Mouse (Mus musculus) liver, embryonic 11.5 days (tissue): ENCODE measurements around the gene Sypl. TPM values are rescaled to one million over a fixed set of nuclear protein-coding genes. Genes with fewer than 3 reads are reported as not detected.

Source experiments
- ATAC-seq: fragments of 200-750 bp; cut with Nextera tagmentation; replicated peaks from 2 replicates; pipeline ENCODE4 v1.8.0; 2017; ENCODE audit warnings: moderate number of reproducible peaks, mild to moderate bottlenecking, moderate TSS enrichment, moderate library complexity; ENCODE audit not compliant: low FRiP score
- DNase-seq: peaks from one replicate; pipeline ENCODE4 v3.0.0-alpha.2; 2017; ENCODE audit warnings: low spot score
- H3K27ac ChIP-seq: fragments of 300-500 bp; sonication (generic); 2 replicates; pipeline ENCODE4 v1.5.1; 2014; ENCODE audit warnings: mild to moderate bottlenecking, low read depth, low read length, control low read depth
- H3K27me3 ChIP-seq: fragments of 300-500 bp; sonication (generic); replicated peaks from 2 replicates; pipeline ENCODE4 v1.6.1; 2014; ENCODE audit warnings: low read length, mixed read lengths; ENCODE audit not compliant: control insufficient read depth, insufficient read depth
- H3K36me3 ChIP-seq: fragments of 300-500 bp; sonication (generic); 2 replicates; pipeline ENCODE4 v1.6.1; 2014; ENCODE audit warnings: mild to moderate bottlenecking, low read length, moderate library complexity, mixed read lengths; ENCODE audit not compliant: control insufficient read depth, insufficient read depth
- H3K4me1 ChIP-seq: fragments of 300-500 bp; sonication (generic); replicated peaks from 2 replicates; pipeline ENCODE4 v1.6.1; 2014; ENCODE audit warnings: low read length, mixed read lengths; ENCODE audit not compliant: control insufficient read depth, insufficient read depth
- H3K4me2 ChIP-seq: fragments of 300-500 bp; sonication (generic); 2 replicates; pipeline ENCODE4 v1.6.1; 2014; ENCODE audit warnings: mild to moderate bottlenecking, control low read depth, moderate library complexity
- H3K4me3 ChIP-seq: fragments of 300-500 bp; sonication (generic); 2 replicates; pipeline ENCODE4 v1.5.1; 2014; ENCODE audit warnings: low read depth, low read length, control low read depth
- H3K9ac ChIP-seq: fragments of 300-500 bp; sonication (generic); 2 replicates; pipeline ENCODE4 v1.6.1; 2014; ENCODE audit warnings: low read depth, low read length, control low read depth
- H3K9me3 ChIP-seq: fragments of 300-500 bp; sonication (generic); 2 replicates; pipeline ENCODE4 v1.6.1; 2016; ENCODE audit warnings: low read length, inconsistent platforms, mixed read lengths; ENCODE audit not compliant: control insufficient read depth
- WGBS: fragments of 180-500 bp; shearing (Covaris S2); extraction: QIAGEN DNeasy Blood & Tissue Kit; methylation state at CpG from one replicate; pipeline ENCODE4 v1.1.7; 2014; 5-methylcytosine and 5-hydroxymethylcytosine counted together
- polyA plus RNA-seq: library from polyadenylated mRNA; unstranded; fragments of >200 nt; fragmentation: Nextera tagmentation; extraction: Ambion mirVana; gene quantifications from 2 replicates; pipeline ENCODE4 v1.2.1, GENCODE M21; 2014

The Sypl gene
- polyA plus RNA-seq, 1 experiment from 2014 or later, result 72.6 TPM

DNA sequence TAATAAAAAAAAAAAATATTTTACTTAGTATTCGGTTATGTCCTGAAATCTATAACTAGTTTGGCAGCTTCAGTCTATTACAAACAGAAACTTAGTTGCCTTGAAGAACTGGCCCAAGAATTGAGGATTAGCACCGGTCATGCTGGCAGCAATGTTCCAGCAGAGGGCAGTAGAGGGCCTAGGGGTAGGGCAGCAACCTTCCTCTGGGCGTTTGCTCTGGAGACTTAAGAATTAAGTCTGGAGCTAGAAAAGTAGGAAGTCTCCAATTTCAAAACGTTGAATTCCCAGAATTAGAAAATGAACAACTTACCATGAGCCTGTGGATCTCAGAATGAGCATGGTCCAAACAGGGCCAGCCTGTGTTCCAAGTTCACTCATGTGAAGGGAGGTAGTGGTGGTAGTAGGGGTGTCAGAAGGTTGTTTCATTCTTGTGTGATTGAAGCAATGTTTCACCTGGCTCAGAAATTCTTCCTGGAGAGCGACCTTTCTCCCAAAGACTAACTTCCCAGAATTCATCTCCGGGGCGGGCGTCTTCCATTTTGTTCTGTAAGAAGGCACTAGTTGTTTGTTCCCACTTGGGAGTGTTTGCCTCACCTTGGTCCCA lies 33.4 kb upstream of the Sypl start:
- Histone ChIP-seq H3K4me1 (no peaks in the 10 kb centered on the region), H3K4me3 (no peak overlapping the region), H3K9ac (no peak overlapping the region), H3K4me2 (no peak overlapping the region), H3K27ac (no peak overlapping the region), H3K36me3 (no peaks in the 10 kb centered on the region), H3K27me3 (no peaks in the 10 kb centered on the region), H3K9me3 (no peaks in the 10 kb centered on the region)
- WGBS, result 54% methylated on average over 8 of the region's 8 CpGs
- no peak for ATAC-seq
- no peak for DNase-seq

- WGBS, result 87% methylated on average over 4 of the region's 4 CpGs
- no peak overlapping the region for H3K9ac ChIP-seq
- no peaks in the 10 kb centered on the region for H3K9me3 ChIP-seq
- no peak for ATAC-seq
- DNase-seq, result no peak
- no peak overlapping the region for H3K4me2 ChIP-seq
- no peaks in the 10 kb centered on the region for H3K4me1 ChIP-seq
- H3K36me3 ChIP-seq, result no peaks in the 10 kb centered on the region
- H3K4me3 ChIP-seq, result no peak overlapping the region
- H3K27me3 ChIP-seq, result no peaks in the 10 kb centered on the region
- no peak overlapping the region for H3K27ac ChIP-seq
Measured at GRCm38 (mm10) chr12:32921071-32921470, 32.6 kb upstream of the Sypl start.

DNA sequence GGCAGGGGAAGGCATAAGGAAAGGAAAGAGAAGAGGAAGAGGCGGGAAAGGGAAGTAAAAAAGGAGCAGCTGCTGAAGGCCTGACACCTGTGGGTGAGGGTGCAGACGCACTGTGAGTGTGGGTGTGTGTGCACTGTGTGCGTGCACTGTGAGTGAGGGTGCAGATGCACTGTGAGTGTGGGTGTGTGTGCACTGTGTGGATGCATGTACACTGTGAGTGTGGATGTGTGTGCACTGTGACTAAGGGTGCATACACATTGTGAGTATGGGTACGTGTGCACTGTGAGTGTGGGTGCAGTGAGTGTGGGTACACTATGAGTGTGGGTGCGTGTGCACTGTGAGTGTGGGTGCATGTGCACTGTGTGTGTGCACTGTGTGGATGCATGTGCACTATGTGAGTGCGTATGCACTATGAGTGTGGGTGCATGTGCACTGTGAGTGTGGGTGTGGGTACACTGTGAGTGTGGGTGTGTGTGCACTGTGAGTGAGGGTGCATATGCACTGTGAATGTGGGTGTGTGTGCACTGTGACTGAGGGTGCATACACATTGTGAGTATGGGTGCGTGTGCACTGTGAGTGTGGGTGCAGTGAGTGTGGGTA lies 32.1 kb upstream of the Sypl start:
- 89% methylated on average over 7 of the region's 7 CpGs for WGBS
- no peak overlapping the region for H3K9ac ChIP-seq
- no peaks in the 10 kb centered on the region for H3K4me1 ChIP-seq
- H3K36me3 ChIP-seq, result no peaks in the 10 kb centered on the region
- H3K4me3 ChIP-seq, result no peak overlapping the region
- no peak for DNase-seq
- no peak overlapping the region for H3K27ac ChIP-seq
- ATAC-seq, result no peak; the same call in 1 of the 2 replicates
- no peaks in the 10 kb centered on the region for H3K9me3 ChIP-seq
- no peaks in the 10 kb centered on the region for H3K27me3 ChIP-seq
- H3K4me2 ChIP-seq, result no peak overlapping the region

- no peak overlapping the region for H3K27ac ChIP-seq
- ATAC-seq, result no peak
- no peaks in the 10 kb centered on the region for H3K4me1 ChIP-seq
Measured at GRCm38 (mm10) chr12:32924245-32924644, 29.4 kb upstream of the Sypl start.

DNA sequence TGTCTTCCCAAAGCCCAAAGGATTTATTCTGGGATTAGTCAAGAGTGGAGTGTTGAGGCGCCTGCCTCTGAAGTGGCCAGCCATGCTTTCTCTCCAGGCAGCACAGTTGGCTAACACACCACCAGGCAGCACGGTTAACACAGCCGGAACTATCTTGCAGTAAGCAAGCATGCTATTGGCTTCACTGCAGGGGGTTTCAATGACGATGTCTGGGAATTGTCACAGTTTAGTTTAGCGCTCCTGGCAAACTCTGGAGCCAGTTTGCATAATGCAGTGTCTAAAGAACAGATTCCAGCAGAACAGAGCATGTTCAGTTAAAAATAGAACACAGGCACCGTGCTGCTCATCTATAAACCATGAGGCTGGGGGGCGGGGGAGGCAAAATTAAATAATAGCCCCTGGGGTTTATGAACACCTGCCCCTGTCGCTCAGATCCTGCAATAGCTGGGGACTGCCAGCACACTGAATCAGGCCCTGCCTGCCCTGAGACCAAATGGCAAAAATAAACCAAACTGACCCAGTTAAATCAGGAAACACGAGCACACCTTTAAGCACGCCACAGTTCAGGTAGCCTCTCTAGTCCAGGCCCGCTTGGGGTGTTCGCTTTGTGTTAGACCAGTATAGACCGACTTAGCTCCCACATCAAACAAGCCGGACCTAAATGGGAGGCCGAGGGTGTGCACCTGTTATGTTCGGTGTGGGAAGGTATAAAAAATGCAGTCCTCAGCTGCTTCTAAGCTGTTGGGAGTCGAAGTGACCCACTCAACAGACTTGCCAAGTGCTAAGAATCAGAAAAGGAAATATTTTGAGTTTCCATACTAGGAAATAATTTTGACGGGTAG lies 27.1 kb upstream of the Sypl start:
- Histone ChIP-seq H3K9ac (no peak overlapping the region), H3K27me3 (no peaks in the 10 kb centered on the region), H3K4me1 (no peaks in the 10 kb centered on the region), H3K4me3 (no peak overlapping the region), H3K27ac (no peak overlapping the region), H3K36me3 (no peaks in the 10 kb centered on the region), H3K4me2 (no peak overlapping the region), H3K9me3 (no peaks in the 10 kb centered on the region)
- no peak for ATAC-seq
- WGBS, result 70% methylated on average over 18 of the region's 18 CpGs
- DNase-seq, result no peak

More at GRCm38 (mm10) chr12:32924245-32924644, 29.4 kb upstream of the Sypl start:
- no peak for DNase-seq
- Histone ChIP-seq H3K9me3 (no peaks in the 10 kb centered on the region), H3K9ac (no peak overlapping the region), H3K4me3 (no peak overlapping the region), H3K36me3 (no peaks in the 10 kb centered on the region), H3K27me3 (no peaks in the 10 kb centered on the region), H3K4me2 (no peak overlapping the region)
- WGBS, result 45% methylated on average over 3 of the region's 3 CpGs

- no peaks in the 10 kb centered on the region for H3K36me3 ChIP-seq
- ATAC-seq (no peak), DNase-seq (no peak)
- no peak overlapping the region for H3K4me3 ChIP-seq
- no peak overlapping the region for H3K9ac ChIP-seq
- no peaks in the 10 kb centered on the region for H3K9me3 ChIP-seq
- WGBS, result 74% methylated on average over 10 of the region's 10 CpGs
- H3K4me1 ChIP-seq, result no peaks in the 10 kb centered on the region
- no peak overlapping the region for H3K27ac ChIP-seq
- no peaks in the 10 kb centered on the region for H3K27me3 ChIP-seq
- H3K4me2 ChIP-seq, result no peak overlapping the region
Measured at GRCm38 (mm10) chr12:32927231-32927835, 26.4 kb upstream of the Sypl start.

GRCm38 (mm10) chr12:32928180-32928579 lies 25.5 kb upstream of the Sypl start:
- Histone ChIP-seq H3K27me3 (no peaks in the 10 kb centered on the region), H3K9me3 (no peaks in the 10 kb centered on the region), H3K36me3 (no peaks in the 10 kb centered on the region), H3K4me1 (no peaks in the 10 kb centered on the region), H3K27ac (no peak overlapping the region), H3K4me2 (no peak overlapping the region), H3K9ac (no peak overlapping the region), H3K4me3 (no peak overlapping the region)
- no peak for DNase-seq
- ATAC-seq, result no peak
- WGBS, result 74% methylated on average over 3 of the region's 3 CpGs

DNA sequence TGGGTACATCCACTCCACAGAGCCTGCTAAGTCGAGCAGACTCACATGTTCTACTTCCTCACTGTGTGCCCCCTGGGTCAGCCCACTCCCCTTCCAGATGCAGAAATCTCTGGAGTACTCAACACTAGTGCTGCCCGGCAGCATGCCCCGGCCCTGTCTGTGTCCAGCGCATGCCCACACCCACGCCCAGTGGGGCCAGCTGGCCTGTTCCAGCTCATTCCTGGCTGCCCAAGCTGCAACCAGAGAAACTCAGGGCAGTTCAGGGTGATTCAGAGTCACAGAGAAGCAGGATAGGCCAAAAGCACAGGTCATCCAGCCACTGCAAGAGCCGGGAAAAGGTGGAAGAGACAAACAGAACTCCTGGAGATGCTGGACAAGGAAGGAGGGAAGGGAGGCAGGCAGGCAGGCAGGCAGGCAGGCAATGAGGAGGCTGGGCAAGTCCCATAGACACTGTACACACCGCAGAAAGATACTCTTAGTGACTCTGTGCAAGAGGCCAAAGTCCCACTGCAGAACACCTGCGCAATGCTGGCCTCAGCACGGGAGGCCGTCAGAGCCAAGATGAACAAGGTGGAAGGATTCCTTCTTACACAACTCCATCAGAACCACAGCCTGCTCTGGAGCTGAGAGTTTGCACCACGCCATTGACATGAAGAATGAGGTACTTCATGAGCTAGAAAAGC lies 23.7 kb upstream of the Sypl start:
- no peak overlapping the region for H3K4me3 ChIP-seq
- WGBS, result 70% methylated on average over 11 of the region's 11 CpGs
- H3K4me1 ChIP-seq, result no peaks in the 10 kb centered on the region
- no peak for ATAC-seq
- H3K4me2 ChIP-seq, result no peak overlapping the region
- no peak for DNase-seq
- no peaks in the 10 kb centered on the region for H3K27me3 ChIP-seq
- H3K9me3 ChIP-seq, result no peaks in the 10 kb centered on the region
- no peaks in the 10 kb centered on the region for H3K36me3 ChIP-seq
- H3K9ac ChIP-seq, result no peak overlapping the region
- no peak overlapping the region for H3K27ac ChIP-seq
